Mouse (Mus musculus): ENCODE results near the gene Tspan17. TPM values are rescaled to one million over a fixed set of nuclear protein-coding genes. Genes with fewer than 3 reads are reported as not detected.

The Tspan17 gene
- total RNA-seq, 2 experiments from 2014 or later: 7.6 to 13.0 TPM

- intact Hi-C loops (cut with DNase I): no loop called here
These were observed 11.0 kb downstream of the Tspan17 start for GRCm38 (mm10) chr13:54800206-54800605.

GRCm38 (mm10) chr13:54803010-54803409 lies 13.8 kb downstream of the Tspan17 start:
- DNase-seq: no peak
- intact Hi-C loops (cut with DNase I): no loop called here

More at GRCm38 (mm10) chr13:54800206-54800605, 11.0 kb downstream of the Tspan17 start:
- no peak for DNase-seq

GRCm38 (mm10) chr13:54805134-54805838 lies 16.1 kb downstream of the Tspan17 start:
- no peak for DNase-seq
- intact Hi-C loops (cut with DNase I): no loop called here

GRCm38 (mm10) chr13:54806434-54806976 lies 17.3 kb downstream of the Tspan17 start:
- no peak for DNase-seq
- intact Hi-C loops (cut with DNase I): no loop called here

- intact Hi-C loops (cut with DNase I): no loop called here
- no peak for DNase-seq
These were observed 18.9 kb downstream of the Tspan17 start for GRCm38 (mm10) chr13:54808067-54808466.

GRCm38 (mm10) chr13:54811476-54811875 lies 22.3 kb downstream of the Tspan17 start:
- intact Hi-C loops (cut with DNase I): no loop called here
- no peak for DNase-seq

- no peak for DNase-seq
- intact Hi-C loops (cut with DNase I): no loop called here
These were observed 24.2 kb downstream of the Tspan17 start for GRCm38 (mm10) chr13:54813381-54813780.

- intact Hi-C loops (cut with DNase I): no loop called here
- DNase-seq: no peak
These were observed 29.4 kb downstream of the Tspan17 start for GRCm38 (mm10) chr13:54818399-54819254.

- DNase-seq: no peak
- intact Hi-C loops (cut with DNase I): no loop called here
These were observed 31.9 kb downstream of the Tspan17 start for GRCm38 (mm10) chr13:54821106-54821505.

- no peak for DNase-seq
- intact Hi-C loops (cut with DNase I): no loop called here
These were observed 32.8 kb downstream of the Tspan17 start for GRCm38 (mm10) chr13:54821931-54822330.

GRCm38 (mm10) chr13:54824111-54824931 lies 35.1 kb downstream of the Tspan17 start:
- peak; percentile 18 to 38 for DNase-seq
- intact Hi-C loops (cut with DNase I): no loop called here

GRCm38 (mm10) chr13:54827992-54828391 lies 38.8 kb downstream of the Tspan17 start:
- intact Hi-C loops (cut with DNase I): no loop called here
- DNase-seq: no peak

- intact Hi-C loops (cut with DNase I): no loop called here
- no peak for DNase-seq
These were observed 39.3 kb downstream of the Tspan17 start for GRCm38 (mm10) chr13:54828508-54828907.

GRCm38 (mm10) chr13:54829450-54829849 lies 40.3 kb downstream of the Tspan17 start:
- no peak for DNase-seq
- intact Hi-C loops (cut with DNase I): no loop called here

GRCm38 (mm10) chr13:54836351-54837030 lies 47.3 kb downstream of the Tspan17 start:
- no peak for DNase-seq
- intact Hi-C loops (cut with DNase I): no loop called here

GRCm38 (mm10) chr13:54837061-54837460 lies 47.9 kb downstream of the Tspan17 start:
- DNase-seq: no peak
- intact Hi-C loops (cut with DNase I): no loop called here

GRCm38 (mm10) chr13:54837471-54837889 lies 48.3 kb downstream of the Tspan17 start:
- intact Hi-C loops (cut with DNase I): no loop called here
- no peak for DNase-seq

- no peak for DNase-seq
- intact Hi-C loops (cut with DNase I): no loop called here
These were observed 49.4 kb downstream of the Tspan17 start for GRCm38 (mm10) chr13:54838540-54838939.

- intact Hi-C loops (cut with DNase I): no loop called here
- DNase-seq: no peak
These were observed 50.0 kb downstream of the Tspan17 start for GRCm38 (mm10) chr13:54839211-54839610.

- intact Hi-C loops (cut with DNase I): no loop called here
These were observed 55.4 kb downstream of the Tspan17 start for GRCm38 (mm10) chr13:54844579-54844978.

More at GRCm38 (mm10) chr13:54844579-54844978, 55.4 kb downstream of the Tspan17 start:
- DNase-seq: no peak
